Mouse (Mus musculus) stomach, postnatal 0 days (tissue): ENCODE results near the gene Cntn5. TPM values are rescaled to one million over a fixed set of nuclear protein-coding genes. Genes with fewer than 3 reads are reported as not detected.

Experiments used
- ATAC-seq: fragments of 200-750 bp; cut with Nextera tagmentation; 2 replicates; pipeline ENCODE4 v1.8.0; 2017; ENCODE audit not compliant: low FRiP score, low TSS enrichment
- DNase-seq: peaks from one replicate; pipeline ENCODE4 v3.0.0-alpha.2; 2016; ENCODE audit warnings: low spot score
- H3K27ac ChIP-seq: fragments of 300-500 bp; sonication (generic); replicated peaks from 2 replicates; pipeline ENCODE4 v1.5.1; 2014; ENCODE audit warnings: mild to moderate bottlenecking, control low read depth
- H3K27me3 ChIP-seq: fragments of 300-500 bp; sonication (generic); 2 replicates; pipeline ENCODE4 v1.6.1; 2014; ENCODE audit warnings: low read length; ENCODE audit not compliant: control insufficient read depth, insufficient read depth
- H3K36me3 ChIP-seq: fragments of 300-500 bp; sonication (generic); 2 replicates; pipeline ENCODE4 v1.6.1; 2014; ENCODE audit warnings: low read length, mixed read lengths; ENCODE audit not compliant: control insufficient read depth, insufficient read depth
- H3K4me1 ChIP-seq: fragments of 300-500 bp; sonication (generic); replicated peaks from 2 replicates; pipeline ENCODE4 v1.6.1; 2014; ENCODE audit warnings: antibody characterized with exemption; ENCODE audit not compliant: control insufficient read depth, insufficient read depth
- H3K4me2 ChIP-seq: fragments of 300-500 bp; sonication (generic); replicated peaks from 2 replicates; pipeline ENCODE4 v1.6.1; 2014; ENCODE audit warnings: low read depth, mild to moderate bottlenecking, control low read depth, moderate library complexity
- H3K4me3 ChIP-seq: fragments of 300-500 bp; sonication (generic); 2 replicates; pipeline ENCODE4 v1.5.1; 2014; ENCODE audit warnings: low read depth, low read length, control low read depth
- H3K9ac ChIP-seq: fragments of 300-500 bp; sonication (generic); 2 replicates; pipeline ENCODE4 v1.6.1; 2014; ENCODE audit warnings: mild to moderate bottlenecking, low read length, control low read depth, mixed read lengths
- H3K9me3 ChIP-seq: fragments of 300-500 bp; sonication (generic); 2 replicates; pipeline ENCODE4 v1.6.1; 2016; ENCODE audit warnings: low read length; ENCODE audit not compliant: control insufficient read depth
- CTCF ChIP-seq: IDR thresholded peaks from 2 replicates; pipeline ENCODE4 v1.5.1; 2016; ENCODE audit warnings: antibody characterized with exemption, low read depth, mild to moderate bottlenecking, moderate library complexity
- EP300 ChIP-seq: optimal IDR thresholded peaks from 2 replicates; pipeline ENCODE3; 2016; ENCODE audit warnings: antibody characterized with exemption
- WGBS: fragments of 180-500 bp; shearing (Covaris S2); extraction: QIAGEN DNeasy Blood & Tissue Kit; methylation state at CpG from one replicate; pipeline ENCODE4 v1.1.7; 2014; 5-methylcytosine and 5-hydroxymethylcytosine counted together
- polyA plus RNA-seq: library from polyadenylated mRNA; unstranded; fragments of >200 nt; fragmentation: Nextera tagmentation; extraction: Ambion mirVana; gene quantifications from 2 replicates; pipeline ENCODE4 v1.2.1, GENCODE M21; 2015

Gene Cntn5
- polyA plus RNA-seq, 1 experiment from 2014 or later: 0.49 TPM

GRCm38 (mm10) chr9:10532248-10532647 is 372.3 kb downstream of the Cntn5 start:
- Histone ChIP-seq H3K9me3 (no peaks in the 10 kb centered on the region), H3K27ac (no peak overlapping the region), H3K4me2 (no peak overlapping the region), H3K36me3 (no peaks in the 10 kb centered on the region), H3K4me1 (no peaks in the 10 kb centered on the region), H3K27me3 (no peaks in the 10 kb centered on the region), H3K4me3 (no peak overlapping the region), H3K9ac (no peak overlapping the region)
- no peak for DNase-seq
- 68% methylated on average over 5 of the region's 5 CpGs for WGBS
- ATAC-seq: no peak
- TF ChIP-seq CTCF (no peak), EP300 (no peak)

GRCm38 (mm10) chr9:10531087-10531486 is 373.5 kb downstream of the Cntn5 start:
- no peak overlapping the region for H3K27ac ChIP-seq
- no peak for TF ChIP-seq CTCF
- TF ChIP-seq EP300: no peak
- H3K27me3 ChIP-seq: no peaks in the 10 kb centered on the region
- DNase-seq (no peak), ATAC-seq (no peak)
- H3K36me3 ChIP-seq: no peaks in the 10 kb centered on the region
- H3K9me3 ChIP-seq: no peaks in the 10 kb centered on the region
- no peak overlapping the region for H3K9ac ChIP-seq
- no peak overlapping the region for H3K4me3 ChIP-seq
- 80% methylated on average over 2 of the region's 2 CpGs for WGBS
- H3K4me1 ChIP-seq: no peaks in the 10 kb centered on the region
- H3K4me2 ChIP-seq: no peak overlapping the region

- Histone ChIP-seq H3K4me2 (no peak overlapping the region), H3K27me3 (no peaks in the 10 kb centered on the region), H3K4me3 (no peak overlapping the region), H3K27ac (no peak overlapping the region), H3K4me1 (no peaks in the 10 kb centered on the region), H3K36me3 (no peaks in the 10 kb centered on the region), H3K9me3 (no peaks in the 10 kb centered on the region), H3K9ac (no peak overlapping the region)
- DNase-seq: no peak
- ATAC-seq: no peak
- WGBS: 84% methylated on average over 4 of the region's 4 CpGs
- TF ChIP-seq CTCF (no peak), EP300 (no peak)
Observed at GRCm38 (mm10) chr9:10529528-10529927, 375.0 kb downstream of the Cntn5 start.

- no peak overlapping the region for H3K4me3 ChIP-seq
- no peaks in the 10 kb centered on the region for H3K4me1 ChIP-seq
- no peak for DNase-seq
- H3K9ac ChIP-seq: no peak overlapping the region
- H3K4me2 ChIP-seq: no peak overlapping the region
- H3K27me3 ChIP-seq: no peaks in the 10 kb centered on the region
- TF ChIP-seq CTCF: no peak
- no peak for TF ChIP-seq EP300
- no peaks in the 10 kb centered on the region for H3K36me3 ChIP-seq
- WGBS: 86% methylated on average over 1 of the region's 1 CpGs
- no peaks in the 10 kb centered on the region for H3K9me3 ChIP-seq
- ATAC-seq: no peak
- H3K27ac ChIP-seq: no peak overlapping the region
Observed at GRCm38 (mm10) chr9:10529113-10529512, 375.5 kb downstream of the Cntn5 start.

- Histone ChIP-seq H3K4me2 (no peak overlapping the region), H3K36me3 (no peaks in the 10 kb centered on the region), H3K9ac (no peak overlapping the region), H3K27ac (no peak overlapping the region), H3K9me3 (no peaks in the 10 kb centered on the region), H3K27me3 (no peaks in the 10 kb centered on the region), H3K4me1 (no peaks in the 10 kb centered on the region), H3K4me3 (no peak overlapping the region)
- 74% methylated on average over 5 of the region's 5 CpGs for WGBS
- no peak for ATAC-seq
- DNase-seq: no peak
- TF ChIP-seq CTCF: no peak
Observed at GRCm38 (mm10) chr9:10528692-10529091, 375.9 kb downstream of the Cntn5 start.

- TF ChIP-seq CTCF (no peak), EP300 (no peak)
- Histone ChIP-seq H3K36me3 (no peaks in the 10 kb centered on the region), H3K9me3 (no peaks in the 10 kb centered on the region), H3K4me1 (no peaks in the 10 kb centered on the region), H3K27ac (no peak overlapping the region), H3K4me2 (no peak overlapping the region), H3K27me3 (no peaks in the 10 kb centered on the region), H3K4me3 (no peak overlapping the region), H3K9ac (no peak overlapping the region)
- DNase-seq (no peak), ATAC-seq (no peak)
- WGBS: 71% methylated on average over 7 of the region's 7 CpGs
Observed at GRCm38 (mm10) chr9:10525915-10526667, 378.5 kb downstream of the Cntn5 start.
